Mouse (Mus musculus) layer of hippocampus, adult 8-10 months (tissue): Measurements from ENCODE around the gene Phyhipl. TPM values are rescaled to one million over a fixed set of nuclear protein-coding genes. Genes with fewer than 3 reads are reported as not detected.
A peak's percentile ranks its signal among the peaks of the same experiment; 100 is the strongest.

Experiments
- DNase-seq, 2 experiments: peaks; one replicate each; pipeline ENCODE4 v3.0.0; 2022; ENCODE audit warnings: low spot score in 2 of 2
- total RNA-seq, 4 experiments: library from RNA; stranded (reverse); gene quantifications; 2 replicates each; pipeline ENCODE4 v1.2.4; 2022

The Phyhipl gene
- total RNA-seq, 4 experiments from 2014 or later, result 174 to 208 (median 192) TPM

- no peak for DNase-seq
These were observed 20.5 kb downstream of the Phyhipl start for GRCm38 (mm10) chr10:70635261-70635660.

- DNase-seq, result no peak
These were observed 24.6 kb downstream of the Phyhipl start for GRCm38 (mm10) chr10:70631142-70631541.

GRCm38 (mm10) chr10:70623461-70623860, 32.3 kb downstream of the Phyhipl start:
- DNase-seq, result no peak

GRCm38 (mm10) chr10:70616377-70616776, 39.4 kb downstream of the Phyhipl start:
- no peak for DNase-seq

GRCm38 (mm10) chr10:70611633-70612032, 44.1 kb downstream of the Phyhipl start:
- no peak for DNase-seq

GRCm38 (mm10) chr10:70599925-70600305, 55.9 kb downstream of the Phyhipl start:
- peak; percentile 9 to 34 for DNase-seq

GRCm38 (mm10) chr10:70599126-70599924, 56.4 kb downstream of the Phyhipl start:
- DNase-seq, result peak; percentile 85 to 86

GRCm38 (mm10) chr10:70598516-70599125, 57.1 kb downstream of the Phyhipl start:
- peak; percentile 26 to 43 for DNase-seq

- DNase-seq, result no peak
These were observed 57.7 kb downstream of the Phyhipl start for GRCm38 (mm10) chr10:70598081-70598515.

- DNase-seq, result peak in 1 of 2 experiments; percentile 21
These were observed 61.8 kb downstream of the Phyhipl start for GRCm38 (mm10) chr10:70594007-70594406.

GRCm38 (mm10) chr10:70586876-70587405, 68.8 kb downstream of the Phyhipl start:
- DNase-seq, result no peak

GRCm38 (mm10) chr10:70584171-70584570, 71.6 kb downstream of the Phyhipl start:
- no peak for DNase-seq

GRCm38 (mm10) chr10:70581556-70582211, 74.1 kb downstream of the Phyhipl start:
- no peak for DNase-seq

GRCm38 (mm10) chr10:70563636-70564035, 92.1 kb downstream of the Phyhipl start:
- peak in 1 of 2 experiments; percentile 79 for DNase-seq

GRCm38 (mm10) chr10:70552531-70552930, 103.2 kb downstream of the Phyhipl start:
- DNase-seq, result no peak

- no peak for DNase-seq
These were observed 112.9 kb downstream of the Phyhipl start for GRCm38 (mm10) chr10:70542857-70543256.

GRCm38 (mm10) chr10:70540456-70541195, 115.1 kb downstream of the Phyhipl start:
- DNase-seq, result no peak

- DNase-seq, result no peak
These were observed 116.5 kb downstream of the Phyhipl start for GRCm38 (mm10) chr10:70539251-70539650.

- DNase-seq, result no peak
These were observed 118.1 kb downstream of the Phyhipl start for GRCm38 (mm10) chr10:70537694-70538093.

GRCm38 (mm10) chr10:70535401-70535800, 120.4 kb downstream of the Phyhipl start:
- DNase-seq, result no peak

GRCm38 (mm10) chr10:70534571-70534970, 121.2 kb downstream of the Phyhipl start:
- no peak for DNase-seq
